Mouse (Mus musculus) intestine, postnatal 0 days (tissue): ENCODE results near the gene Spaca6. TPM values are rescaled to one million over a fixed set of nuclear protein-coding genes. Genes with fewer than 3 reads are reported as not detected.
A peak's percentile ranks its signal among the peaks of the same experiment; 100 is the strongest.

Experiments
- ATAC-seq: fragments of 200-750 bp; cut with Nextera tagmentation; 2 replicates; pipeline ENCODE4 v1.8.0; 2017; ENCODE audit warnings: mild to moderate bottlenecking, moderate TSS enrichment, moderate library complexity
- H3K27ac ChIP-seq: fragments of 300-500 bp; sonication (generic); 2 replicates; pipeline ENCODE4 v1.5.1; 2014; ENCODE audit warnings: mild to moderate bottlenecking, low read depth, low read length, moderate library complexity
- H3K27me3 ChIP-seq: fragments of 300-500 bp; sonication (generic); replicated peaks from 2 replicates; pipeline ENCODE4 v1.6.1; 2014; ENCODE audit warnings: low read length, mixed read lengths; ENCODE audit not compliant: control insufficient read depth, insufficient read depth
- H3K36me3 ChIP-seq: fragments of 300-500 bp; sonication (generic); 2 replicates; pipeline ENCODE4 v1.6.1; 2014; ENCODE audit warnings: mild to moderate bottlenecking, moderate library complexity; ENCODE audit not compliant: control insufficient read depth, insufficient read depth
- H3K4me1 ChIP-seq: fragments of 300-500 bp; sonication (generic); replicated peaks from 2 replicates; pipeline ENCODE4 v1.6.1; 2014; ENCODE audit warnings: antibody characterized with exemption, low read length, mixed read lengths; ENCODE audit not compliant: control insufficient read depth, insufficient read depth
- H3K4me2 ChIP-seq: fragments of 300-500 bp; sonication (generic); replicated peaks from 2 replicates; pipeline ENCODE4 v1.6.1; 2014; ENCODE audit warnings: low read depth, mild to moderate bottlenecking, moderate library complexity
- H3K4me3 ChIP-seq: fragments of 300-500 bp; sonication (generic); 2 replicates; pipeline ENCODE4 v1.5.1; 2014; ENCODE audit warnings: low read depth, low read length
- H3K9ac ChIP-seq: fragments of 300-500 bp; sonication (generic); 2 replicates; pipeline ENCODE4 v1.6.1; 2014; ENCODE audit warnings: mild to moderate bottlenecking, low read depth, low read length
- H3K9me3 ChIP-seq: fragments of 300-500 bp; sonication (generic); 2 replicates; pipeline ENCODE4 v1.6.1; 2016; ENCODE audit warnings: mixed run types; ENCODE audit not compliant: control insufficient read depth
- CTCF ChIP-seq: sonication (generic); IDR thresholded peaks from 2 replicates; pipeline ENCODE4 v1.5.1; 2016; ENCODE audit warnings: low read depth, mild to moderate bottlenecking, control low read depth, antibody characterized with exemption, moderate library complexity
- WGBS: fragments of 180-500 bp; shearing (Covaris S2); extraction: QIAGEN DNeasy Blood & Tissue Kit; methylation state at CpG from one replicate; pipeline ENCODE4 v1.1.7; 2014; 5-methylcytosine and 5-hydroxymethylcytosine counted together
- polyA plus RNA-seq: library from polyadenylated mRNA; unstranded; fragments of >200 nt; fragmentation: Nextera tagmentation; extraction: Ambion mirVana; gene quantifications from 2 replicates; pipeline ENCODE4 v1.2.1, GENCODE M21; 2015

Gene Spaca6
- 4.3 and 5.0 TPM in 2 replicates for polyA plus RNA-seq

- Histone ChIP-seq H3K4me1 (no peaks in the 10 kb centered on the region), H3K9ac (peak within 1 kb of the TSS; percentile 65), H3K36me3 (no peaks in the 10 kb centered on the region), H3K4me3 (peak within 1 kb of the TSS; percentile 79), H3K27ac (peak within 1 kb of the TSS; percentile 91), H3K9me3 (no peaks in the 10 kb centered on the region), H3K27me3 (no peaks in the 10 kb centered on the region), H3K4me2 (peak within 1 kb of the TSS; percentile 90)
- WGBS = 1% methylated on average over 34 of the region's 42 CpGs
- ATAC-seq = peak; percentile 80
- no peak for TF ChIP-seq CTCF
Observed at GRCm38 (mm10) chr17:17826751-17827657, at the start of gene Spaca6. TSS of gene Spaca6 (plus strand) at chr17:17827158.

- WGBS = 75% methylated on average over 3 of the region's 3 CpGs
- ATAC-seq = no peak
- no peaks in the 10 kb centered on the region for H3K27me3 ChIP-seq
Observed at GRCm38 (mm10) chr17:17790866-17791630, 35.9 kb upstream of the Spaca6 start.

GRCm38 (mm10) chr17:17792578-17792977 lies 34.4 kb upstream of the Spaca6 start:
- no peak for ATAC-seq
- WGBS = 24% methylated on average over 1 of the region's 1 CpGs
- no peak overlapping the region for H3K27ac ChIP-seq
- H3K4me1 ChIP-seq = no peaks in the 10 kb centered on the region
- H3K9ac ChIP-seq = no peak overlapping the region
- no peak for TF ChIP-seq CTCF
- no peaks in the 10 kb centered on the region for H3K36me3 ChIP-seq
- no peak overlapping the region for H3K4me3 ChIP-seq
- H3K9me3 ChIP-seq = no peaks in the 10 kb centered on the region
- no peak overlapping the region for H3K4me2 ChIP-seq
- no peaks in the 10 kb centered on the region for H3K27me3 ChIP-seq

More at GRCm38 (mm10) chr17:17790866-17791630, 35.9 kb upstream of the Spaca6 start:
- H3K36me3 ChIP-seq = no peaks in the 10 kb centered on the region
- no peaks in the 10 kb centered on the region for H3K4me1 ChIP-seq
- no peak overlapping the region for H3K27ac ChIP-seq
- H3K9me3 ChIP-seq = no peaks in the 10 kb centered on the region
- H3K4me2 ChIP-seq = no peak overlapping the region
- TF ChIP-seq CTCF = no peak
- H3K4me3 ChIP-seq = no peak overlapping the region
- H3K9ac ChIP-seq = no peak overlapping the region

- TF ChIP-seq CTCF = no peak
- WGBS = 53% methylated on average over 2 of the region's 2 CpGs
- Histone ChIP-seq H3K9me3 (no peaks in the 10 kb centered on the region), H3K27me3 (no peaks in the 10 kb centered on the region), H3K4me1 (no peaks in the 10 kb centered on the region), H3K36me3 (no peaks in the 10 kb centered on the region), H3K4me3 (no peak overlapping the region), H3K9ac (no peak overlapping the region), H3K4me2 (no peak overlapping the region), H3K27ac (no peak overlapping the region)
- no peak for ATAC-seq
Observed at GRCm38 (mm10) chr17:17795527-17795926, 31.4 kb upstream of the Spaca6 start.

GRCm38 (mm10) chr17:17823612-17824336 lies 3.2 kb upstream of the Spaca6 start:
- WGBS = 74% methylated on average over 6 of the region's 6 CpGs
- H3K9ac ChIP-seq = no peak overlapping the region

More at GRCm38 (mm10) chr17:17823612-17824336, 3.2 kb upstream of the Spaca6 start:
- no peaks in the 10 kb centered on the region for H3K36me3 ChIP-seq
- H3K9me3 ChIP-seq = no peaks in the 10 kb centered on the region
- no peak for TF ChIP-seq CTCF
- H3K4me1 ChIP-seq = no peaks in the 10 kb centered on the region
- no peak overlapping the region for H3K27ac ChIP-seq
- H3K4me2 ChIP-seq = no peak overlapping the region
- H3K4me3 ChIP-seq = no peak overlapping the region
- ATAC-seq = no peak
- no peaks in the 10 kb centered on the region for H3K27me3 ChIP-seq
